Mouse (Mus musculus): ENCODE measurements around the gene Map4k4.

DNA sequence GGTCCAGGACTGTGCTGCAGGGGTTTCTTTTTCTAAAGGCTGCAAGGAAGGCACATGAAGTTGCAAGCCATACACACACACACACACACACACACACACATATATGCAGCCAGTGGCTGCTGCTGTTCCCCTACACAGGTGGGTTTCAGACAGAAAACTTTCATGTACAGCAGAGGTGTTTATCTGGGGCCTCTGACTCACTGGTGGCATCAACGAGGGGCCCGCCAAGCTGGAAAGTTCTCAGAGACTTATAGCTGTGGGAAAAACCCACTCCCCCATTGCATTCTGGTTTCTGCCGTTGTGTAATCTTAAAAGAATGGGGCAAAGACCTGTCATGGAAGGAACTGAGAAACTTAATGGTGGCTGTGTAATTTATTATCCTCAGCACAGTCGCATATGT is 132.6 kb downstream of the Map4k4 start:
- no peak for TF ChIP-seq POLR2A (IDR thresholded peaks at IDR 0.05; ENCODE audit: extremely low read depth, insufficient read depth, low read length)
- TF ChIP-seq CTCF (IDR thresholded peaks at IDR 0.05; ENCODE audit: low read depth, low read length) = no peak
